Mouse (Mus musculus): ENCODE measurements around the gene Zdhhc9.

Gene Zdhhc9

GRCm38 (mm10) chrX:48199026-48199425 is 9.7 kb downstream of the Zdhhc9 start:
- CTCF ChIA-PET, result interaction anchor here in 1 of 4 experiments (0.6 kb wide), 1 partner anchor 10 kb away, joined by 5 read pairs; the partner anchor contains the start of gene Zdhhc9
- POLR2A ChIA-PET, result interaction anchor here in 3 of 4 experiments (0.8 to 2.6 kb wide), 7 partner anchors 9 to 346 kb away, joined by 3 to 9 read pairs (median 4); partner anchors contain the start of genes Zdhhc9 (in 3 of the 3), Utp14a (in 1 of the 3) and Xpnpep2 (in 1 of the 3)

- CTCF ChIA-PET, result interaction anchor here in 1 of 4 experiments (0.6 kb wide), 2 partner anchors 58 to 218 kb away, joined by 3 to 7 read pairs; no protein-coding TSS in a partner anchor
- POLR2A ChIA-PET, result interaction anchor here in 3 of 4 experiments (0.6 to 2.6 kb wide), 13 partner anchors 10 to 347 kb away, joined by 3 to 11 read pairs (median 4); partner anchors contain the start of genes Utp14a (in 3 of the 3) and Zdhhc9 (in 3 of the 3)
Measured at GRCm38 (mm10) chrX:48197856-48198255, 10.8 kb downstream of the Zdhhc9 start.

- ChIA-PET CTCF (interaction anchor here in 2 of 4 experiments (0.6 kb wide), 2 partner anchors 26 to 76 kb away, joined by 4 to 13 read pairs; no protein-coding TSS in a partner anchor), POLR2A (interaction anchor here in 2 of 4 experiments (0.6 to 1.2 kb wide), 4 partner anchors 9 to 258 kb away, joined by 3 to 6 read pairs (median 4); partner anchors contain the start of gene Utp14a (in 1 of the 2))
Measured at GRCm38 (mm10) chrX:48193235-48194152, 15.2 kb downstream of the Zdhhc9 start.

- POLR2A ChIA-PET, result no interaction called here
- CTCF ChIA-PET, result no interaction called here
Measured at GRCm38 (mm10) chrX:48191261-48191660, 17.4 kb downstream of the Zdhhc9 start.

GRCm38 (mm10) chrX:48184703-48185102 is 24.0 kb downstream of the Zdhhc9 start:
- CTCF ChIA-PET, result no interaction called here
- POLR2A ChIA-PET, result interaction anchor here in 1 of 4 experiments (2.0 kb wide), 1 partner anchor 72 kb away, joined by 5 read pairs; the partner anchor contains the start of gene Utp14a

GRCm38 (mm10) chrX:48181844-48182243 is 26.8 kb downstream of the Zdhhc9 start:
- CTCF ChIA-PET, result interaction anchor here in 1 of 4 experiments (0.6 kb wide), 1 partner anchor 18 kb away, joined by 3 read pairs; no protein-coding TSS in a partner anchor

GRCm38 (mm10) chrX:48170368-48170767 is 38.3 kb downstream of the Zdhhc9 start:
- ChIA-PET CTCF (no interaction called here), POLR2A (interaction anchor here in 1 of 4 experiments (0.7 kb wide), 1 partner anchor 18 kb away, joined by 3 read pairs; no protein-coding TSS in a partner anchor)

More at GRCm38 (mm10) chrX:48181844-48182243, 26.8 kb downstream of the Zdhhc9 start:
- POLR2A ChIA-PET, result no interaction called here

GRCm38 (mm10) chrX:48169892-48170291 is 38.8 kb downstream of the Zdhhc9 start:
- ChIA-PET CTCF (no interaction called here), POLR2A (no interaction called here)

- CTCF ChIA-PET, result interaction anchor here in 1 of 4 experiments (0.6 to 1.2 kb wide), 2 partner anchors 47 to 80 kb away, joined by 3 read pairs; no protein-coding TSS in a partner anchor
- POLR2A ChIA-PET, result interaction anchor here in 3 of 4 experiments (0.6 to 1.1 kb wide), 5 partner anchors 16 to 247 kb away, joined by 3 to 5 read pairs (median 3); partner anchors contain the start of gene Utp14a (in 1 of the 3)
Measured at GRCm38 (mm10) chrX:48158229-48158919, 50.3 kb downstream of the Zdhhc9 start.

- ChIA-PET CTCF (no interaction called here), POLR2A (no interaction called here)
Measured at GRCm38 (mm10) chrX:48157396-48157795, 51.3 kb downstream of the Zdhhc9 start.

GRCm38 (mm10) chrX:48155489-48155888 is 53.2 kb downstream of the Zdhhc9 start:
- POLR2A ChIA-PET, result no interaction called here
- CTCF ChIA-PET, result no interaction called here

GRCm38 (mm10) chrX:48153949-48154348 is 54.7 kb downstream of the Zdhhc9 start:
- POLR2A ChIA-PET, result interaction anchor here in 2 of 4 experiments (0.6 to 3.1 kb wide), 8 partner anchors 10 to 365 kb away, joined by 3 to 11 read pairs (median 4); partner anchors contain the start of gene Rab33a (in 1 of the 2)
- CTCF ChIA-PET, result interaction anchor here in 3 of 4 experiments (0.6 to 1.0 kb wide), 3 partner anchors 55 to 145 kb away, joined by 3 to 6 read pairs (median 3); partner anchors contain the start of gene Zdhhc9 (in 1 of the 3)

GRCm38 (mm10) chrX:48153414-48153813 is 55.3 kb downstream of the Zdhhc9 start:
- POLR2A ChIA-PET, result interaction anchor here in 2 of 4 experiments (0.8 to 3.1 kb wide), 6 partner anchors 9 to 366 kb away, joined by 3 to 11 read pairs (median 6); partner anchors contain the start of gene Rab33a (in 1 of the 2)
- CTCF ChIA-PET, result interaction anchor here in 1 of 4 experiments (1.0 kb wide), 1 partner anchor 59 kb away, joined by 3 read pairs; no protein-coding TSS in a partner anchor

GRCm38 (mm10) chrX:48152106-48152505 is 56.6 kb downstream of the Zdhhc9 start:
- CTCF ChIA-PET, result interaction anchor here in 2 of 4 experiments (0.6 kb wide), 2 partner anchors 9 to 258 kb away, joined by 3 to 6 read pairs; no protein-coding TSS in a partner anchor
- POLR2A ChIA-PET, result interaction anchor here in 2 of 4 experiments (0.6 to 3.1 kb wide), 12 partner anchors 8 to 105 kb away, joined by 3 to 11 read pairs (median 5); partner anchors contain the start of gene Utp14a (in 2 of the 2)

GRCm38 (mm10) chrX:48147741-48148186 is 60.9 kb downstream of the Zdhhc9 start:
- CTCF ChIA-PET, result interaction anchor here in 1 of 4 experiments (0.7 kb wide), 1 partner anchor 128 kb away, joined by 3 read pairs; no protein-coding TSS in a partner anchor

GRCm38 (mm10) chrX:48147226-48147625 is 61.5 kb downstream of the Zdhhc9 start:
- CTCF ChIA-PET, result no interaction called here
- POLR2A ChIA-PET, result interaction anchor here in 2 of 4 experiments (1.8 to 2.2 kb wide), 2 partner anchors 8 to 9 kb away, joined by 9 read pairs; no protein-coding TSS in a partner anchor

More at GRCm38 (mm10) chrX:48147741-48148186, 60.9 kb downstream of the Zdhhc9 start:
- POLR2A ChIA-PET, result interaction anchor here in 2 of 4 experiments (1.4 to 2.2 kb wide), 3 partner anchors 9 to 12 kb away, joined by 3 to 9 read pairs (median 9); no protein-coding TSS in a partner anchor

GRCm38 (mm10) chrX:48146262-48146661 is 62.4 kb downstream of the Zdhhc9 start, which contains the start of gene Sash3:
Sash3 (plus strand) TSS chrX:48146436.
- CTCF ChIA-PET, result no interaction called here
- POLR2A ChIA-PET, result no interaction called here
